Mouse (Mus musculus): ENCODE results near the gene P2rx1.
A peak's percentile ranks its signal among the peaks of the same experiment; 100 is the strongest.

GRCm38 (mm10) chr11:73006377-73006776 is 7.5 kb downstream of the P2rx1 start:
- no peak for TF ChIP-seq POLR2A (IDR thresholded peaks at IDR 0.05; ENCODE audit: control insufficient read depth, low read depth, low read length)
- peak; percentile 50; the same call in 1 of the 2 replicates for TF ChIP-seq CTCF (IDR thresholded peaks at IDR 0.05; ENCODE audit: control insufficient read depth, insufficient read depth, insufficient replicate concordance, low read depth, low read length)
